Mouse (Mus musculus): ENCODE results near the gene Il34.

Il34 gene

GRCm38 (mm10) chr8:110738591-110739195 lies 67.0 kb downstream of the Il34 start:
- no peak for DNase-seq (ENCODE audit: low spot score)

GRCm38 (mm10) chr8:110733036-110733435 lies 72.7 kb downstream of the Il34 start:
- DNase-seq (ENCODE audit: low spot score): no peak

GRCm38 (mm10) chr8:110731346-110731859 lies 74.3 kb downstream of the Il34 start:
- no peak for DNase-seq (ENCODE audit: low spot score)

- DNase-seq (ENCODE audit: low spot score): peak; percentile 84
These were observed 78.8 kb downstream of the Il34 start for GRCm38 (mm10) chr8:110726893-110727292.

- DNase-seq (ENCODE audit: low spot score): peak; percentile 33
These were observed 80.5 kb downstream of the Il34 start for GRCm38 (mm10) chr8:110725084-110725838.

- DNase-seq (ENCODE audit: low spot score): no peak
These were observed 81.2 kb downstream of the Il34 start for GRCm38 (mm10) chr8:110724493-110724892.

GRCm38 (mm10) chr8:110722414-110723011 lies 83.2 kb downstream of the Il34 start:
- no peak for DNase-seq (ENCODE audit: low spot score)

GRCm38 (mm10) chr8:110721606-110722413 lies 83.9 kb downstream of the Il34 start:
- peak; percentile 35 for DNase-seq (ENCODE audit: low spot score)

GRCm38 (mm10) chr8:110720685-110721598 lies 84.8 kb downstream of the Il34 start, which contains the start of gene Mtss1l:
Gene Mtss1l, plus strand, starts transcription at chr8:110721476.
- DNase-seq (ENCODE audit: low spot score): peak; percentile 94

- no peak for DNase-seq (ENCODE audit: low spot score)
These were observed 85.6 kb downstream of the Il34 start for GRCm38 (mm10) chr8:110719898-110720653.

- no peak for DNase-seq (ENCODE audit: low spot score)
These were observed 86.6 kb downstream of the Il34 start for GRCm38 (mm10) chr8:110718969-110719670.

- no peak for DNase-seq (ENCODE audit: low spot score)
These were observed 87.3 kb downstream of the Il34 start for GRCm38 (mm10) chr8:110718209-110718968.

- DNase-seq (ENCODE audit: low spot score): no peak
These were observed 88.6 kb downstream of the Il34 start for GRCm38 (mm10) chr8:110717131-110717530.

GRCm38 (mm10) chr8:110716075-110716474 lies 89.6 kb downstream of the Il34 start:
- no peak for DNase-seq (ENCODE audit: low spot score)

GRCm38 (mm10) chr8:110714827-110715519 lies 90.8 kb downstream of the Il34 start:
- no peak for DNase-seq (ENCODE audit: low spot score)

- no peak for DNase-seq (ENCODE audit: low spot score)
These were observed 92.7 kb downstream of the Il34 start for GRCm38 (mm10) chr8:110713073-110713472.

GRCm38 (mm10) chr8:110711271-110711934 lies 94.3 kb downstream of the Il34 start:
- DNase-seq (ENCODE audit: low spot score): no peak

- DNase-seq (ENCODE audit: low spot score): no peak
These were observed 95.1 kb downstream of the Il34 start for GRCm38 (mm10) chr8:110710593-110710992.
